Mouse (Mus musculus): ENCODE results near the gene Acsf3.

GRCm38 (mm10) chr8:122760116-122760515 lies 15.2 kb upstream of the Acsf3 start:
- TF ChIP-seq CTCF (IDR thresholded peaks at IDR 0.05; ENCODE audit: low read depth, low read length) (no peak), POLR2A (IDR thresholded peaks at IDR 0.05; ENCODE audit: insufficient read depth, low read length) (no peak), EP300 (IDR thresholded peaks at IDR 0.05; ENCODE audit: insufficient read depth, low read depth, low read length) (no peak)

Data from ES-Bruce4 (cell line).